Mouse (Mus musculus) liver, adult 2 months (tissue): ENCODE results near the gene Olfr987.

ENCODE experiments used
- CTCF ChIP-seq: fragments of 200-500 bp; IDR thresholded peaks from 2 replicates; pipeline ENCODE4 v1.5.1; 2011; ENCODE audit warnings: low read depth, low read length, control low read depth
- POLR2A ChIP-seq: fragments of 200-500 bp; IDR thresholded peaks from 2 replicates; pipeline ENCODE4 v1.6.1; 2011; ENCODE audit warnings: low read length, control low read depth; ENCODE audit not compliant: insufficient read depth; ENCODE audit errors: extremely low read depth

DNA sequence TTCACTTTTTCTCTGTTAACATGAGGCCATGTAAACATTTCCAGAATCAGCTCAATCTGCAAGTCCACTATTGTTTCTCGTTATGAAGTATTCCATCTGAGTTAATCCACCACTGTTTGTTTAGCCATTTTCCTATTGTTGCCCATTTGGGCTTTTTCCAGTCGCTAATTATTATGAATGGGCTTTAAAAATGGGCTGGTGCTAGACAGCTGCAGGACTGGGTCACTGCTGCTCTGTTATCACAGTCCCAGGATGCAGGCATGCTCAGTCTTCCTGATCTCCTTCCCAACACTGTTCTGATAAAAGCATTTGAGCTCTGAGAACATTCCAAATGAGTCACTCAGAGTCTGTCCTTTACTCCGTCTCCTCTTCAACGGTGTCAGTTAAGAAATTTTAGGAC is 58.1 kb downstream of the Olfr987 start:
- TF ChIP-seq POLR2A: no peak
- TF ChIP-seq CTCF: no peak
